Mouse (Mus musculus) frontal cortex, postnatal 10 days (tissue): ENCODE data around the gene Vipas39.
"Not testable (repeated sequence)": the region's sequence is repeated elsewhere in the genome, so short reads cannot be mapped to it uniquely, and the experiment has no call there.

Source experiments
- DNase-seq, 2 experiments: peaks; one replicate each; pipeline ENCODE4 v3.0.0; 2022; ENCODE audit warnings: low spot score in 2 of 2, mixed read lengths in 1 of 2

Gene Vipas39

DNA sequence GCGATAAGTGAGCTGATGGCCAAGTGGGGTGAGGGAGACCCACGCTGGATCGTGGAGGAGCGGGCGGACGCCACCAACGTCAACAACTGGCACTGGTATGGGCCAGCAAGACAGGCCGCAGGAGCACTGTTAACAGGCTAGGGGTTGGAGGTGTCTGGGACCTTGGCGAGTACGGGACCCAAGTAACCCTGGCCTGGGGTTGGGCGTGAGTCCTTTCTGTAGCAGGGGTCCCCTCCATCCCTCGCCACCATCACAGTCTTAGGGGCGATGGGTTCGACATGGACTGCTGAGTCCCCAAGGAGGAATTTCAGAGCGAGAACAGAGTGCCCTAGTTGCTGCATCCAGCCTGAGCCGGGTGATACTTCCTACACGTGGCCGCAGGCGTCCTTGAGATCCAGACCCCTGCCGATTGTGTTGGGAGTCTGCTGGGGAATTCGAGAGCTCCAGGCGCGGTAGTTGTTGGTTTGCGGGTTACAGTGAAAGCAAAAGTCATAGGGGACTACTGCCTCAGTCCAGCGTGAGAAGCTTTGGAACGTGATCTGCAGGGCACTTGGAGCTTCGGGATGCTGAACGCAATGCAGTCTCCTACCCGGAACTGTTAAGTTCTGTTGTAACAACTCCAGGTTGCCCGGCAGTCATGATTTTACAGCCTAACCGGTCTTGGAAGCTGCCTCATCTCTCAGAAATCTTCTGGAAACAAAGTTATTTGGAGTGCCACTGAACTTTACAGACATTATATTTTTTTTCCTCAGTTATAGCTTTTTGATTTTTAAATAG is 959 bp upstream of the Vipas39 start:
- DNase-seq: peak; percentile 18 to 66

DNA sequence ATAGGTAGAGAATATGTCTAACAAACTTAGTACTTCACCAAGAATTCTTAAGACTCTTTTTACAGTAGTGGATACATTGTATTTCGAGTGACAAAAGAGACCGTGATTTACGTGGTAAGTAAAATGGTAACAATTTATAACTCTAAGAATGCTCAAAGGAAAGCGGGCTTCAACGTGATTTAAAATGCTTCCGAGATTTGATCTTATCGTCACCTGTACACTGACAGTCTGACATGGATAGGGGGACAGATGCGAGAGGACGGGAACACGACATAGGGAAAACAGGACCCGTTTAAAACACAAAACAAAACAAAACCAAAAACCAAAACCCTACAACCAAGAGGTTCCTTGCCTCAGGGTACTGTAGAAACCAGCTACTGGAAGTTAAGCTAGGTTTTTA is 612 bp downstream of the Vipas39 start:
- no peak for DNase-seq

DNA sequence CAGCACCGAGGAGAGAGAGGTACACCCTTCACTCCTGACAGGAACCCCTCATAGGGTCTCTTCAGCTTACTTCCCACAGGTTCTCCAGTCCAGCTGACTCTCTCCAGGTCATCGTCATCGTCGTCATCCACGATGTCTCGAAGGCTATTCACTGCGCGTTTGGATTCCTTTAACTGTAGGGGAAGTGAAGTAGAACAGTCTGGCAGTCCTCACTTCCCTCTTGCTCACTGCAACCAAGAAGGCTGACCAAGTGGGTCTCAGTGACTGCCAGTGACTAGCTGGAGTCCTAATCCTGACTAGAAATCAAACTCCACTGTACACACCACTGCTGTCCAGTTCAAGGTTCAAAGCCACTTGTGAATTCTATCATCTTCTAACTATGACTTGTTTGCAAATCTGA is 5.5 kb downstream of the Vipas39 start:
- DNase-seq: no peak

DNA sequence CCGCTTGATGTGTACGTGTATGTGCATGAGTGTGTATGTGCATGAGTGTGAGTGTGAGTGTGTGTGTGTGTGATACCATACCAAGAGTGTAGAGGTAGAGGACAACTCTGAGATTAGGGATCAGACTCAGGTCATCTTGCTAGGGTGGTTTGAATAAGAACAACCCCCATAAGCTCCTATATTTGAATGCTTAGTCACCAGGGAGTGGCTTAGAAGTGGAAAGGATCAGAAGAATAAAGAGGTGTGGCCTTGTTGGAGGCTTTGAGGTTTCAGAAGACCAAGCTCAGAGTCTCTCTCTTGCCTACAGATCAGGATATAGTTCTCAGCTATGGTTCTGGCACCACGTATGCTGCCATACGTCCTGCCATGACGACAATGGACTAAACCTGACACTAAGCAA is 9.4 kb downstream of the Vipas39 start:
- DNase-seq: no peak

DNA sequence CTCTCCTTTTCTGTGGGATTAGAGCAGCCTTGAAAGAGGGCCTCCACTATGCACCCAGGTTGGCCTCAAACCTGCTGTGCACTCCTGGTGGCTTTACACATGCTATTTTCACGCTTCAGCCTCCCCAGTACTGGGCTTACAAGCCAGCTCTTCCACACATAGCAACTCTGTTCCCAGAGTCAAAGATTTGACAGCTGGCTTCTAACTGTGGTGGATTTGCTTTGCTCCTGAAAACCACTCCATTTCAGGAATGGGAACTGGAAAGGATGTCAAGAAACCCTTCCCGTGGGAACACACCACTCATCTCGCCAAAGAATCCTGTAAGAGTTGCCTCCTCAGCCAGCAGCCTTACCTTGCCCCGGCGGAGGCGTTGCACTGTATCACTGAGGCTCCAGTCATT is 12.2 kb downstream of the Vipas39 start:
- DNase-seq: no peak

DNA sequence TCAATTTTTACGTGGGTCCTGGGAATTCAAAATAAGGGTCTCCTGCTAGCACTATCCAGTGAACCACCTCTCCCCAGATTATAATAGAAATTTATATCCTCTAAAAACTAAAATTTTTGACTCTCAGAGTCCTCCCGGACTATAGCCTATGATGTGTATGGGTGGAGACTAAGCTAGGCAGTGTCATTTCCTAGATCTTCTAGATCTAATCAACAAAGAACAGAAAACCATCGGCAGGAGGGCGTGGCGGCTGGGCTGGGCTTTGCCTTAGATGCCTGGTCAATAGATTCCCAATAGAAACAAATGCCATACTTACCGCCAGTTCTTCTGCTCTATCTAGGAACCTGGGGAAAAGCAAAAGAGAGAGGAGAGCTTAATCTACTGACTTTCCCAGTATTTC is 15.9 kb downstream of the Vipas39 start:
- DNase-seq: no peak

DNA sequence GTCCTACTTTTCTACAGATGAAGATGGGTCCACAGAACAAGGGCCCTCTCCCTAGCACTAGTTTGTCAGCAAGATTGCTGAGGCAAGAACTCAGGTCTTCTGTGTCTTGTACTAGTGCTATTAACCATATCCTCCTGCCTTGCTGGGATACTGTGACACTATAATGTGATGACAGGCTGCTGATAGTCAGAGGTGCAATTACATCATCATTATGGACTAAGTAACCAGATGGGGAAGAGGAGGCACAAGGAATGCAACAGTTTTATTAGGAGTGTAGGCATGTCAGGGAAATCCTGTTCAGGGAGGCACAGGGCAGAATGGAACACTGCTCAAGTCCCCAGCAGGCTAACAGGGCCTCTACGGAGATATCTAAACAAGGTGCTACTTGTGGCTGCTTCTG is 27.4 kb downstream of the Vipas39 start, which contains the start of gene Noxred1:
TSS of gene Noxred1 (minus strand) at position 101 of the 400 bp plus-strand sequence.
- DNase-seq: no peak

DNA sequence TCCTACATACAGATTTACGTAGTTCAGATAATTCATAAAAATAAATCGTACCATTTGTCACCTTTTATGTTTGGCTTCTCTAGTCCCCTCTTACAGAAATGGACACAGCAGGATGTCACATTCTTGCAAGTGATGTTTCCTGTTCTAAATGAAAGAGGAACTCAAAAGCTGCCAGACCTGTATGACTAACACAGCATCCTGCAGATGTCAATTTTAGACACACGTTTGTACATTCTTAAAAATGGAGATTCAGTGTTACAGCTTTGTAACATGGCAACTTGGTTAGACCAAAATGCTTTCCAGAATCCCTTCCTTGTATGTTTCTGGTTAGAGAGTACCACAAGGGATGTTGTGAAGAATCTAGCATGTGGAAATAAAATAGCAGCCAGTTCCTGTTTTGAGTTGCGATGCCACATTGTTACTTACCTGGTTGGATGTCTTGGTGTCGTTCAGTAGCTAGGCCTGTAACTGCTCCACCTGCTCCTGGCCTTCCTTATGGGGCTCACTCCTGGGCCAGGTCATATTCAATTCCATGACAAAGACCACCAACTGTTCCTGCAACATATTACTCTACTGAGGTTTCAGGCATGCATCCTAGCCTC is 29.1 kb downstream of the Vipas39 start:
- DNase-seq: no peak

DNA sequence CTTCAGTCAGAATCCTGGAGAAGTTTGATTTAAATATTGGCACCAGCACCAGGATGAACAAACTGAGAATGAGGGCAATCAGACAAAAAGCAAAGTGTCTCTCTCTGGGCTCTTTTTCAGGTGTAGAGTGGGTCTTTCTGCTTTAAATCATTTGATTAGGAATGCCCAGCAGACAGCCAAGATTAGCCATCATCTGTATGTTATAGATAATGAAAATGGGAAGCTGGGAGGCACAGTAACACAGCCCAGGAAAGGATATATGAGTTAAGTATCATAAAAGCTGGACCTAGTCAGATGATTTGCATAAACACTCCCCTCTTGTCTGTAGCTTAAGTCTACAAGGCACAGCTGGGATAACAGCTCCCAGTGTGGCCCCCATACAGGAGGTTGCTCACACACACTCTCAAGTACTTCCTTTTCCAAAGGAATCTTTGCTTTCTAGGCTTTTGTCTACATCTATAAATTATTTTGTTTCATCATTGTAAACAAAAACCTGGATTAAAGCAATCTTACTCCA is 35.6 kb downstream of the Vipas39 start:
- DNase-seq: no peak

DNA sequence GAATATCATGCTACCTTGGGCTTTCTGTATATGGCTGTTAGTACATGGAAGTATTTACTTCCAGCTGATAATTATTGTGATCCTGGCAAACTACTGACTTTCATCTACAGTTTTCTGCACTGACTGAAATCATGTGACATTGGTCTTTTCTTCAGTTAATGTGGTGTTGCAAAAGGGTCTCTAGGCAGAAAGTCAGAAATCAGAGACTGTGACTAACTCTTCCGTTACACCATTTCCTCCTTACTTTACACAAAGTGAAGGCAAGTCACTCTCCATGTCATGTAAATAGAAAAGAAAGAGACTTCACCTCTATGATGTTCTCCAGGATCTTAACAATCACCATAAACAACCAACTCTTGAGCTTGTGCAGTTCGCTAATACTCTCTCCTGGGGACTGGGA is 36.4 kb downstream of the Vipas39 start:
- no peak for DNase-seq

DNA sequence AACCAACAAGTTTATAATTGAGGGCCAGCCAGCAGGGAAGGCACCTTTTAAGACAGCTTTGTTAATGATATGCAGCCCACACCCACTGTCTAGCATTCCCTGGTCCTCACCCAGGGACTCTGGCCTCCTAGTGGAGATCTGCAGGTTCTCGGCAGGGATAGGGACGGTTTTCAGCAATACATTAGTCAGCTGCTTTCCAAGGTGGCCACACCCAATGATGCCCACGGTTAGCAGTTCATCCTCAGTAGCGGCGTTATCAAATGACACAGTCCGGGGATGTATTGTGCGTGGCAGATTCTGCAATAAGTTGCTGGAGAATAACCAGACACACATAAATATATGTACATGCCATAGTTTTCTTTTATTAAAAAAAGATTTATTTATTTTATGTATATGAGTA is 39.3 kb downstream of the Vipas39 start:
- DNase-seq: no peak

DNA sequence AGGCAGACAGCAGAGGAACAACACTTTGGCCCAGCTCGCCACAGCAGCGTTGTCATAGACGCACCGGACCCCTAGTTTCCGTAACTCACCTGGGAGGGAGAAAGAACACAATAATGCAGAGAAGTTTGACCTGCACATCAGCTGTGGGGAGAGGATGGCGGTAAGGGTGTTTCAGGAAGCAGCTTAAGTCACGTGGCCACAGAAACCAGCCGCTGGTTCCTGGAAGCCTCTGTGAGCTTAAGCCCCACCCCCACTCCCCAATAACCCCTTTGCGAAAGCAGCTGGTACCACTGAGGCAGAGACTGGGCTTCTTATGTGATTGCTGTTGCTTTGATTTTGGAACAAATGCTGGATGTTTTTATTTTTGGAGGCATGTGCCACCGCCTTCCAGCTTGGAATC is 41.1 kb downstream of the Vipas39 start:
- DNase-seq: no peak

DNA sequence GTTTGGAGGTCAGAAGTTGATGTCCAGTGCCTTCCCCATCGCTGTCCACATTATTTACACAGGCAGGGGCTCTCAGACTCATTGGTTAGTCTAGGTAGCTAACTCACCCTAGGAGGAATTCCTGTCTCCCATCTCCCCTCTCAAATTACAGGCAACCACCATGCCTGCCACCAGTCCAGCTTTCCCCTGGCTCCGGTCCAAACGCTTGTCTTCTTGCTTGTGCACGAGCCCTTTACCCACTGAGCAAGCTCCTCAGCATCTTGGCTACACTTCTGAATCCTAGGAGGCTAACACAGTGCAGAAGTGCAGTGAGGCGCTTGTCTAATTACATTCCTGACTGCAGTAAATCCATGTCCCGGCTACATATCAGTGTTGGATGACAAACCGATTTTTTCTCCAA is 46.7 kb downstream of the Vipas39 start:
- no peak for DNase-seq

DNA sequence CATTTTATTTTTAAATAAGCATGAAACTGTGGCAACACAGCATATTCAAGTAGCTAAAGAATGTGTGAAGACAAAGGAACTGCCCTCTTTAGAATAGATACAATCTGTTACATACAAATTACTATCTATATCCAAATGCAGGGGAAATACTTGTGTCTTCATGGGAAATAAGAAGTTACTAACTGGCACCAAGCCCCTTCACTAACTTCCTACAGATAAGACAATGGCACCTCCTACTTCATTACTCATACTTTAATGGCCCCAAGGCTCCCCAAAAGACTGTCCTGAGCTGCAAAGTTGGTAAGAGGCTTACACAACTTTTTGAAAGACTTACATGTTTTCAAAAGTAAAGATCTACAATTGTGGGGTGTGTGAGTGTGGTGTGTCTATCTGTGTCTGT is 48.5 kb downstream of the Vipas39 start:
- no peak for DNase-seq

DNA sequence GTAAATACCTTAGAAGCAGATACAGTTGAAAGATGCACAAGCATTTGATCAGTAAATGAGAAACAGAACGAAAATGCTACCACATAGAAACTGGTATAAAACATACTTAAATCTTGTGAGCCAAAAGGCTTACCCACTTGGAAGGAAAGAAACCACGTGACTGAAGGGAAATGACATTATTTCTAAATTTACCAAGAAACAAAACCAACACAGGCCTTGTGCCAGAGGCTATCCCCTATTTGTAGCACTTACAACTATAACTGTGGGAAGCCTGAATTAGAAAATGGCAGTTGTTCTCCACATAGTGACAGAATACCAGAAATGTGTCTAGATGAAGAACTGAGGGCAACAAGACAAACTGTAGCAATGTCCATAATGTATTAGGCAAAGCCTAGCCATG is 50.0 kb downstream of the Vipas39 start:
- DNase-seq: no peak

DNA sequence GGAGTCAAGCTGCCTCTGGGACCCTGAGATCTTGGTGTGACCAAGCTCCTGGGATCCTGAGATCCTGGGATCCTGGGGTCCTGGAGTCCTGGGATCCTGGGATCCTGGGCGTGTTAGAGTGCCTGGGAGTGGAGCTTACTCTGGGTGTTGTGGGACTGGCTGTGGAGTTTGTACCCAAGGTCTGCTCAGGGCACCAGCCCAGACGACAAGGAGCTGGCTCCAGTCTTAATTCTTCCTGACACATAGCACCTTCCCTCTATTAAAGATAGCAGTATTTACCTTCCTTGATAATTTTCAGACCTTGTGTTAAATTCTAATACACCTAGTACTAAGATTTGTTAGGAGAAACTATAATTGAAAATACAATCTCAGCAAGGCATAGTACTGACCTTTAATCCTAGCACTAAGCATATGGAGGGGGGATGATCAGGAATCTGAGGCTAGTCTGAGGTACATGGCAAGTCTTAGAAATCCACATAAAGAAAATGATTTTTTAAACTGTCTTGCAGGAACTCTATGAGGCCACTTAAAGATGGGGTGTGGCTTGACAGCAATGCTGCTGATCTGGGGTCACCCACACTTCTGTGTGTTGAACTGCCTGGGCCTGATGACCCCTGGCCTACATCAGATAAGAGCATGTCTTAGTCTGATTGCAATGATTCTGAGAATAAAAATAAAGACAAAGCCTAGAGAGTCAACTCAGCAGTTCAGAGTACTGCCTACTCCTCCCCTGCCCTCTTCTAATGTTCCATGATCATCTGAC is 53.0 kb downstream of the Vipas39 start:
- no peak for DNase-seq

DNA sequence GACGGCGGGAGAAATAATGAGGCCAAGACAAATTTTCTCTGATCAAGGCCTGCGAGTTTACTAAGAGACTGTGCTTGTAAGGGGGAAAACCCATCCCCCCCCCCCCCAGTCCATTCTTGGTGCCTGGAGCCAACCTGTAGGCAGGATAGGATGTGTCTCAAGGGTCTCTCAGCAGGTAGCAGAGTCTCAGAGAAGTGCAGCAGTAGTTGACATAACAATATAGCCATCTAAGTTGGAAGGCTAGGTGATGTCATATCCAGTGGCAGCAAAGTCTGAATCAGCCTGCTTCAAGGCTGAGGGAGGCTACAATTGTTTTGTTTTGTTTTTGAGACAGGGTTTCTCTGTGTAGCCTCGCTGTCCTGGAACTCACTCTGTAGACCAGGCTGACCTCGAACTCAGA is 60.3 kb downstream of the Vipas39 start:
- DNase-seq: not testable (repeated sequence)

DNA sequence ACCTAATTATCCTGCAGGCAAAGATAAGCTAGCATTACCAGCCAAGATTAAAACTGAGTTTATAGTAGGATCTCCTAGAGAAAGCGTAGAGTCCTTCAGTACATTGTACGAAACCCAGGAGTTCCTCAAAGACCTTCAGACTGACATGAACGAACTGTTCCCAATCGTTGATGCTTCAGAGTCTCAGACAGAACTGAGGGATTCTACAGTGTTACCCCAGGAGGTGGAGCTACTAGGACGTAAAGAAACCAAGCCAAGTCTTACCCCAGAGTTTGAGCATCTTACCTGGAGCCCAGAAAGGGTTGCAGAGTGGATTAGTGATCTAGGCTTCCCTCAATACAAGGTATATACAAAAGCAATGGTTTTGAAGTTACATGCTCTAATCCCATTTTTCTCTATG is 64.4 kb downstream of the Vipas39 start:
- DNase-seq: no peak

DNA sequence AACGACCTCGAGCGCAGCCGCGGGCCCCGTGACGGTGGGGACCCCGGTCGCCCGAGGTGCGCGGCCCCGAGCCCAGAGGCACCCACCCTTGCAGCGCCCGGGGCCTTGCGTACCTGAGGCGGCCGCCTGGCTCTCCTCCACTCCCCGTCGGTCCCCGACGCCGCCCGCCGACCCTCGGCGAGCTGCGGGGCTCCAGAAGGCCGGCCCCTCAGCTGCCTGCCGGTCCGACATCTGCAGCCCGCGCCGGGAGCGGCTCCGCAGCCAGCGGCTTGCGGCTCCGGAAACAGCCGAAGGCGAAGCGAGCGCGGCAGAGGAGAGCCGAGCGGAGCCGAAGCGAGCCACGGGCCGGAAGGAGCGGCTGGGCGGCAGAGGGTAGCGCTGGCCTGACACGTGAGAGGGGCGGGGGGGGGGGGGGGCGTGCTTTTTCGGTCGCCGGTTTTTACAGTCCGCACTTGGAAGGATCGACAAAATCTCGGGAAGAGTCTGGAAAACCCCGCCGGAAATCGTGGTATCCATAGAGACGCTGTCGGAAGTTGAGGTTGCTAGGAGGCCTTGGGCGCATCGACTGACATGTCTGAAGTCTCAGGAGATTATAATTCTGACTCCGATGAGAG is 66.0 kb downstream of the Vipas39 start, which contains the start of gene Tmed8:
TSS of gene Tmed8 (minus strand) at position 482 of the 614 bp plus-strand sequence.
- peak; percentile 74 to 79 for DNase-seq

DNA sequence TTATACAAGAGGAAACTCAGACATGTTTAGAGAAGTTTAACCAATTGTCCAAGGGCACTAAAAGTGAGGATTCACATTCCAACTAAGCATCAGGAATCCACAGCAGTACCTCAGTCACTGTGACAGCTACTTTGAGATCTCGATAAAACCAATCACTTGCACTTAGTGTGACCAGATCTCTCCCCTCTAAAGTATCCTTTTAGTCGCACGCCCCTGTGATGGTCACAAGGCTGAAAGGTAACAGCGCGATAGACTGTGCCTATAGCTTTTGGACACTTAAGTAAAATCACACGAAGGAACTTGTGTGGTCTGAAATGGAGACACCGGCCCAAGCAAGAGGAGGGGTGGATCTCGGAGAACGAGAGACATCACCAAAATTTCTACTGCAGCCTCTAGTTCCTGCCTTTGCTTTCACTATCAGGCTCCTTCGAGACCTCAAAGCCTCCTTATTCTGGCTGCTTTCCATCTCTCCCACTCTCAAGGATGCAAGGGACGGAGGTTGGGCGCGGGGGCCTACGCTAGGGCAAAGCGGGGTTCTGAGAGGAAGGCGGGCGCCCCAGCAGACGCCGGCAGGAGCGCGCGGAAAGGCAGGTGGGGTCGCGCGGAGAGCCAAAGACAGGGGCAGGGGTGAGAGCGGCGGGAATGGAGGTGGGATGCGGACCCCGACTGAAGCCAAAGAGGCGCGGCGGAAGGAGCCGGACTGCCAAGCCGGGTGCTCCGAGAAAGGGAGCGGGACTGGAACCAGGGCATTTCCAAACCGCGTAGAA is 66.7 kb downstream of the Vipas39 start, which contains the start of gene Samd15:
TSS of gene Samd15 (plus strand) at position 518 of the 767 bp plus-strand sequence.
- peak in 1 of 2 experiments; percentile 22 for DNase-seq

DNA sequence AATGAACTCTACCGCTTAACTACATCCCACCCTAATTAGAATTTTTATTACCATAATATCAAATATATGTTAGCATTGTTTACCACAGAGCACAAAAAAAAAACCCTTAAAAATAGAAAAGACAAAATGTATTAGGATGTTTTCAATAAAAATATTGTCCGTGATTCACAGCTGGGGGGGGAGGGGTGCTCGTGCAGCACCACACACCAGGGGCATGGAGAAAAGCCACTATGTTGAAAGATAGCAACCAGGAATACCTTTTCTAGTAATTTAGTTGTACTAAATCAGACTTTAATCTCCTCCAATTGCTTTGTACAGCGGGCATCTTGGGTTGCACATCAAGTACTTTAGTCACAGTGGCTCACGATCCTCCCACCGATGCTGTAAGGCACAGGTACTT is 67.3 kb downstream of the Vipas39 start:
- no peak for DNase-seq
